Mouse (Mus musculus) neutrophil, adult 5-6 weeks (primary cell): ENCODE results near the gene Cxcr4. TPM values are rescaled to one million over a fixed set of nuclear protein-coding genes. Genes with fewer than 3 reads are reported as not detected.

Experiments used
- ATAC-seq: fragments of 151-379, 151-347 bp; 2 replicates; pipeline ENCODE4 v1.8.0; 2017; ENCODE audit warnings: mild to moderate bottlenecking, moderate TSS enrichment; ENCODE audit not compliant: insufficient number of reproducible peaks, poor library complexity, low FRiP score, severe bottlenecking; ENCODE audit errors: extremely low read depth
- total RNA-seq: library from RNA; stranded (forward); fragments of 200-1000 nt; gene quantifications from 2 replicates; pipeline ENCODE4 v1.2.3, GENCODE M21; 2017

The Cxcr4 gene
- 920 and 1,038 TPM in 2 replicates for total RNA-seq

- ATAC-seq: peak; percentile 62
These were observed at the start of gene Cxcr4 for GRCm38 (mm10) chr1:128592211-128592741. Gene Cxcr4 (minus strand): TSS chr1:128592293.

DNA sequence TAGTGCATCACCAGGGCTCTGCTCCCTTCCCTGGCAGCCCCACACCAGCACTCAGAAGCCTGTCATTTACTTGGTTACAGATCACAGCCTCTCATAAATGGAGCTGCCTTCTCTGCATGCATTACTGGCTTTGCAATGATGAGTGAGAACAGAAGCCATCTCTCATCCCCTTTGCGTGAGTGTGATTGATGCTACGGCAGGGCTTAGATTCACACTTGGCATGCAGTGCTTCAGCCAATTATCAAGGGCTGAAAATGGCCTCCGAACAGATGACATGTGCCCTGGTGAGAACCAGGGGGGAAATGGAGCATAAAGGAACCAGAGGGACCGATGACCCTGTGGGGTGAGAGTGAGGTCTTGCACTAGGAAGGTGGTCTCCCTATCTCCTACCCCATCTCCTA, 47.6 kb upstream of the Cxcr4 start:
- ATAC-seq: no peak

DNA sequence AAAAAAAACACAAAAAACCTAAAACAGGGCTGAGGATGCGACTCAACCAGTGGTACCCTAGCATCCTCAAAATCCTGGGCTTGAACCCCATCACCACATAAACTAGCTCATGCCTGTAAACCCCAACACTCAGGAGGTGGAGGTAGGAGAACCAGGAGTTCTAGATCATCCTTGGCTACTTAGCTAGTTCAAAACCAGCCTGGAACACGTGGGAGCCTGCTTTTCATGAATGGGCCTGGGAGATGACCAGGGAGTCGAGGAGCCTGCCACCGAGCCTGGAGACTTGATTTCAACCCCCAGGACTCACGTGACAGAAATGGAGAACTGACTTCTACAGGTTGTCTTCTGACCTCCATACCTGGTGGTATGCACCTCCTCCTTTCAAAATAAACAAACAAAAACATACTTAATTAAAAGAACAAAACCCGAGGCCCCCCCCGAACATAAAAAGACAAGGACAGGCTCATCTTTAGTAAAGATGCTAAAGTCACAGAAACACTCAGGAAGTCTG, 45.2 kb upstream of the Cxcr4 start:
- ATAC-seq: no peak

- no peak for ATAC-seq
These were observed 44.5 kb upstream of the Cxcr4 start for GRCm38 (mm10) chr1:128636258-128637229.

GRCm38 (mm10) chr1:128633711-128634379, 41.8 kb upstream of the Cxcr4 start:
- no peak for ATAC-seq

GRCm38 (mm10) chr1:128632522-128632921, 40.4 kb upstream of the Cxcr4 start:
- no peak for ATAC-seq

- ATAC-seq: no peak
These were observed 34.1 kb upstream of the Cxcr4 start for GRCm38 (mm10) chr1:128626144-128626678.

- ATAC-seq: no peak
These were observed 31.4 kb upstream of the Cxcr4 start for GRCm38 (mm10) chr1:128623594-128623887.

DNA sequence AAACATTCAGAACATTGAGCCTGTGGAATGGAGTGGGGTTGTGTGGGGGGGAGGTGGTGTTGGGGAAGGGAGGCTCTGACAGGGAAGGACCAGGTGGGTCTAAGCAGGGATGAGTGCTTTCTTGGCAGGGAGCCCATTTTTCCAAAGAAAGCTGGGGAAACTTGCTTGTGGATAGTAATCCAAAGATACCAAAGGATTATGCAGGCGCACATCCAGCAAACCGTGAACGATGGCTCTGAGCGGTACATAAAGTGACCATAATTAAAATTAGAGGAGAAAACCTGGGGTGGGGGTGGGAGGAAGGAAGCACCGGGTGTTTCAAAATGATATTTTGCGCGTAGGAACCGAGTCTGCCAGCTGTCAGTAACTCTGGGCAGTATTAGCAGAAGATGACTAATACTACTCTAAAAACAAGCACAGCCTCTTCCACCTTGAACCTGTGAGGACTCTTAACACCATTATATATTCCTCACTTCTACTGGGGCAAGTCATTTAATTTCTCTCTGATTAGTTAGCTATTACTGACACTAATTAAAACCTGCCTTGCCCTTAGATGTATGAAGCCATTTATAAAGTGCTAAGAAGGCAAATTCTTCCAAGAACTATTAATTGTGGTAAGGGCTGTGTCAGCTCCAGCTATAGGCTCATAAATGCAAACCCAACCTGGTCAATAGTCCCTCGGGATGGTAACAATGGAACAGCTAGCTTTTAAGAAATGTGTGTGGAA, 30.9 kb upstream of the Cxcr4 start:
- ATAC-seq: peak; percentile 54; the same call in 1 of the 2 replicates

DNA sequence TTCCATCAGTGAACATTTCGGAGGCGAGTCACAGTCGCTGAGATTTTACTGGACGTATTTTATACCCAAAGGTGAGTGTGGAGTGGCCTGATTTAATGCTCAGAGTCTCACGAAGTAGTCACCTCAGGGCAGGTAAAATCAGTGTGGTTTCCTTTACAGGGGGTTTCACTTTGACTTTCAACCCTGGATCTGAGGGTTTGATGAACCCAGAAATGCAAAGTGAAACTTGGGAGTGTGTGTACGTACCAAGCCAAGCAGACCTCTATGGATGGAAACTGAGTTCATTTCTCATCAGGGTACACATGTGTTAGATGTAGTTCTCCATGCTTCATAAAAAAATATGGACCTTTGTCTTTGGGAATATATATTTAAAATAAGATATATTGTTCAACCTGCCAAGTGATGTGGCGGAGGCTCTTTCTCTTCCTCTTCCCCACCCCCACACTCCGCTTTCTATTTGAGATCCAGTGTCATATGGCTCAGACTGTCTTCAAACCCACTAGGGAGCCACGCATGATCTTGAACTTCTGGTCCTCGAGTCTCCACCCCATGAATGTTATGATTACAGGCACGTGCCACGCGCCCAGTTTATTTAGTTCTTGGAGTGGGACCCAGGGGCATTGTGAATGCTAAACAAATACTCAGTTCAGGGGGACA, 25.7 kb upstream of the Cxcr4 start:
- ATAC-seq: no peak

GRCm38 (mm10) chr1:128616586-128616985, 24.5 kb upstream of the Cxcr4 start:
- no peak for ATAC-seq

DNA sequence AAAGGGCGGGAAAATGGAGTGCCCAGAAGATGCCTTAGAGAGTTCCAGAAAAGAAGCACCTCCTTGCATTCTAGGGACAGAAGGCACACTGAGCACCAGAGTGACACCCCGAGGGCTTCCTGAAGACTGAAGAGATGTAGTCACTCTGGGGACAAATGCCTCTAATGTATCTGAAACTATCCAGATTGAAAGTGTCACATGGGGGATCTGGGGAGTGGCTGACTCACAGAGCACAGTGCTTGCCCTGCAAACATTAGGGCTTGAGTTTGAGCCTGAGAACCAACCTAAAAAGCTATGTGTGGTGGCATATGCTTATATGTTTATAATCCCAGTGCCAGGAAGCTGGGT, 23.3 kb upstream of the Cxcr4 start:
- no peak for ATAC-seq

GRCm38 (mm10) chr1:128614653-128615458, 22.8 kb upstream of the Cxcr4 start:
- ATAC-seq: peak; percentile 86

- ATAC-seq: peak; percentile 88
These were observed 16.0 kb upstream of the Cxcr4 start for GRCm38 (mm10) chr1:128608119-128608518.

DNA sequence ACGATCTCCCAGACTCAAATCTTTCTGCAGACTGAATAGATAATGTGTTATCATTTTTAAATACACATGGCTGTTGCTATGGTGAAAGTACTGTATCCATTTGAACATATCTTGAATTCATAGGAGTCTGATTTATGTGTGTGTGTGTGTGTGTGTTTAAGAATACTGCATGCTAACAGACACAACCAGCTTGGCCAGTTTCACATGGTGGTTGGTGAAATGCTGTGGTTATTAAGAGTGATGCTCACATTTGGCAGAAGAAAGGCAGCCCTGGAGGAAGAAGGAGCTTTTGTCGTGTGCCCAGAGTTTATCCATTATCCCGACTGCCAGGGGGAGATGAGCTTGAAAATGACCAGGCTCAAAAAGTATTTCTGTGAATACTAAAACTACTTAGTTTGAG, 15.3 kb upstream of the Cxcr4 start:
- ATAC-seq: no peak

GRCm38 (mm10) chr1:128605794-128606193, 13.7 kb upstream of the Cxcr4 start:
- ATAC-seq: peak; percentile 43; the same call in 1 of the 2 replicates

DNA sequence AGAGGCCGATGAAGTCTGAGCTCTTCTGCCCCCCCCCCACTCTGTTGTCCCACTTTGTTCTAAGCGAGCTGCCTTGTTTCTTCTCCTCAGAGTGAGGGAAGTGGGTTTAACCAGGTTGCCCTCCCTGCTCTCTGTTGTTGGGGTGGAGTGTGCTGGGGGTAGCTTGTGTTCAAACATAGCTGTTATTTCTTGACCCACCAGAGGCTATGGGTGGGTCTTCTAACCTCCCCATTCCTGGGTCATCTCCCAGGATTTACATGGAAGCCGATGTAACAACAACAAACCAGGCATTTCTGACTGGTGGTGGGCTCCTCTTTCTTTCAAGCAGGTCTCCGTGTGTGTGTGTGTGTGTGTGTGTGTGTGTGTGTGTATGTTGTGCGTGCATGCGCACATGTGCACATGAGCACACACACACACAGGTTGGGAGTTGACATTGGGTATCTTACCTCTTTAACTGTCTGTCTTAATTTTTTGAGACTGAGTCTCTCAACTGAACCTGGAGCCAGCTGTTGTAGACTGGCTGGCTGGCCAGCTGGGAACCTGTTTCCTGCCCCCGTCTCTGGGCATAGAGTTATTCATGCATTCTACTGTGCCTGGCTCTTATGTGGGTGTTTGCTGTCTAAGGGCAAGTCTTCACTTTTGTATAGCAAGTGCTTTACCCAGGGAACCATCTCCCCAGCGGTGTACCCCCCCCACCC, 10.7 kb upstream of the Cxcr4 start:
- ATAC-seq: no peak
